Mouse (Mus musculus): Measurements from ENCODE around the gene Mta2.

DNA sequence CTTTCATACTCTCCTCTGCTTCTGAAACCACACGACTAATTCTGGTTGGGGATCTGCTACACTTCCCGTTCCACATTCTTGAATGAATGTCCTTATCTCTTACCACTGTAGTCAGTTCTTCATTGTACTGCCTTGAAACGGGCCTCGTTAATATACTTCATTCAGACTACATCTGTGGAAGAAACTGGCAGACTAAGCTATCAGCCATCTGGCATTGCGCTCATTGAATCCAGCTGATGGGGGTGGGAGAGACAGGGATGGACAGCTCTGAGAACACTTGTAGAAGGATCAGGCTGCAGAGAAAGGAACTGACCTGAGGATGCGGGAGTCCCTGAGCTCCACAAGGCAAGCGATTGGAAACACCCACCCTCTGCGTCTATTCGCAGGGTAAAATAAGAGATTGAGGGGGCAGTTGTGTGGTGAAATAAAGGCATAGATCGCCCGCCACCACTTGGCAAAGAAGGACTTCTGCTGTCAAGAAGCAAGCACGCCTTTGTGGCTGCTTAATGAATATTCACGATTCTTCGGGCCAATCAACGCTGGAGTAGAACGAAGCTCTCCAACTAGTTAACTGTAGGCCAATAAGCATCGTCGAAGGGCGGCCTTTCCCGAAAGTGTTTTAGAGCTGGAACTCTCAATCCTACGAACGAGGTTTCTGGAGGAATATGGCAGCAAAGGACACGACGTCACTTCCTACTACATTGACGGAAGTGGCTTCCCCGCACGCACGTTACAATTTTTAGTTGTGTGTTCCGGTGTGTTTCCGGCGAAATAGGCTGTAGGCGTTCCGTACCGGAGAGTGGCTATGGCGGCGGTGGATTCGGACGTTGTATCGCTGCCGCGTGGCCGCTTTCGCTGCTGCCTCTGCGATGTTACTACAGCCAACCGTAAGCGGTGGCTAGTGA lies 11.7 kb downstream of the Mta2 start, which contains the start of gene Tut1:
- TF ChIP-seq CTCF (IDR thresholded peaks at IDR 0.05; ENCODE audit: insufficient read depth, low read length) (no peak), POLR2A (IDR thresholded peaks at IDR 0.05; ENCODE audit: borderline replicate concordance, extremely low read depth, low read depth, low read length) (peak; percentile 70; the same call in 1 of the 2 replicates)

All from lung, adult 2 months (tissue).